Mouse (Mus musculus) spleen, postnatal 10 days (tissue): ENCODE measurements around the gene Acsl5.

Source experiments
- DNase-seq, 2 experiments: peaks; one replicate each; pipeline ENCODE4 v3.0.0; 2021 to 2022; ENCODE audit warnings: low spot score in 2 of 2

Acsl5 gene

DNA sequence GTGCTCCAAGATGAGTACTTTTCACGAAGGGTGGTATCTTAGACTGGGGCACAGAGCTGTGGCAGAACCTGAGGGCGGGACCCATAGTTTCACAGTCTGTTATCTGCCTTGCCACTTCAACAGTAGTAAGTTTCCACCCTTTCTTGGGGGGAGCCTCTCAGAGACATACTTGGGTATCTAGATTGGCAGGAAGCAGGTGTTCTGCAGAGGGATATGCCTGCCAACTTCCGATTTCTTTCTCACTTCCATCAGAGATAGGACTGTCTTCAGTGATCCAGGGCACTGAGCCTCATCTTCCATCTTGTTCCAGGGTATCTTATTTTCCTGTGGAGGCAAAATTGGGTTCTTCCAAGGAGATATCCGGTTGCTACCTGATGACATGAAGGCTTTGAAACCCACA, 32.4 kb downstream of the Acsl5 start:
- peak in 1 of 2 experiments; percentile 53 for DNase-seq

DNA sequence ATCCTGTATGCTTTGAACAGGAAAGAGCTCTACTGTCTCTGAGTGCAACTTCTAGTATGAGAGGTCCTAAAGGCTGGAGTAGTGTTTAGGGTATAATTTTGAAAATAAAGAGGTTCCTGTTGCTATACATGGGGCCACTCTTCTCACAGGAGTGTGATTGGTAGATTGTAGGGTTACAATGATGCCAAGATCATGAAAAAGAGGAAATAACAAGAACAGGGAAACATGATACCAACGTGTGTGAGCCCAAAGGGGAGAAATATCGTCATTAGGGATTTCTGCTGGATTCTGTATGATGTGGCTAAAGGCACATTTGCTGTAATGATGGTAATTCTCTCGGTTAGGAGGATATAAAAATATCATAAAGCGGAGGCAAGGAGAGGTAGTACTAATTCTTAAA, 34.3 kb downstream of the Acsl5 start:
- DNase-seq, result no peak

DNA sequence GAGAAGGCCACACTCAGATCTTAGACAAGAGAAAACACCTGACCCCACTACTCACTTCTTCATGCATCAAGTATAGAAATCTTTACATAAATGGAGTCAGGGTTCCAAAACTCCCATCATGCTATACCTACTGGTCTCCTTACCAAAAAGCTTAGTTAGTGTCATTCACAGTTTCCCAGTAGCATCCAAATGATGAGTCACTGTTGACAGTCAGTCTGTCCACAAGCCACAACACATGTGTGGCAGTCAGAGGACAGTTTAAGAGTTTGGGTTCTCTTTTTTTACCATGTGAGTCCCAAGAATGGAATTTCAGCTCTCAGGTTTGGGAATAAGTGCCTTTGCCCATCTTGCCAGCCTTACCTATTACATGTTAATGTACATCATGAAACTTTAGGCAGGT, 37.2 kb downstream of the Acsl5 start:
- no peak for DNase-seq

DNA sequence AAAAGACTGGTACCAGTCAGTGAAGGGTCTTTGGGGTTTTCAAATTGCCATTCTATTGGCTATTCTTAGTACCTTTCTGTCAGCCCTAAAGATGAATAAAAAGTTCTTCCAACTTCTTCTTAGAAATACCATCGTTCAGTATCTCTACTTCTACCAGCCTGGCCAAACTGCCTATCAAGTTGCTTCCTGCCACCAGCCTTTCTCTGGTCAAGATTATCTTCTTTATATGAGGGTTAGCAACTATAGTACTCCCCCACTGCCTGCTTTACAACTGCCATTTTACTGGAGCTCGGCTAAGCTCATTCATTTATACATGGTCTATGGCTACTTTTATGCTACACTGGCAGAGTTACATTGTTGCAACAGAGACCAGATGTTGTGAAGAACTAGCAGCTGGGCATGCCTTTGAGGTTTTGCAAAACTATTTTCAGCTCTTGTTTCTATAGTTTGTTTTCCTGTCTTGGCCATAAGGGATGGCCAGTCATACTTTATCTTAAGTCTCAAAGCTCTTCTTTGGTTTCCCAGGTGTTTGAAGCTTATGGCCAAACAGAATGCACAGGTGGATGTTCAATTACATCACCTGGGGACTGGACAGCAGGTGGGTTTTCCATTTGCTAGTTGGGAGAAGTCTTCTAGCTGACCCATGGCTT, 39.0 kb downstream of the Acsl5 start:
- no peak for DNase-seq

DNA sequence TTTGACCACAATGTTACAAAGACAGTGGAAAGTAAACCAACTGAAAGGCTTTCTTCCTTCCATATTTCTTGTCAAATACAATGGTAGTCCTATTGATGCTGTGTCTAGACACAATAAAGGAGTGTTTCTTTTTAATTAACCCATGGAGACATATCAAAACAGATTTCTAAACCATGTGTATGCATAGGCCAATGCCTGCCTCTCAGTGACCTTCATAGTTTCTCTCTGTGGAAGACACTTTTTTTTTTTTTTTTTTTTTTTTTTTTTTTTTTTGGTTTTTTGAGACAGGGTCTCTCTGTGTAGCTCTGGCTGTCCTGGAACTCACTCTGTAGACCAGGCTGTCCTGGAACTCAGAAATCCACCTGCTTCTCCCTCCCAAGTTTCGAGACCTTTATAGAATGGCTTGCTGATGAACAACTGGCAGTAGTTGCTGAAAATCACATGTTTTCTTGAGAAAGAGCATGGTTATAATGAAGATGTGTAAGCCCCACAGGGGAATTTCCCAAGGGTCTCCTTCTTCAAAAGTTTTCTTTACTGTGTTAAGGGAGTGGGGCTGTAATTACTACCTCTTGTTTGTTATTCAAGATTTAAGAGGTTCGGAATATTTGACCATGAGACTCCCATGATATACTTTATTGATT, 40.6 kb downstream of the Acsl5 start:
- no peak for DNase-seq

DNA sequence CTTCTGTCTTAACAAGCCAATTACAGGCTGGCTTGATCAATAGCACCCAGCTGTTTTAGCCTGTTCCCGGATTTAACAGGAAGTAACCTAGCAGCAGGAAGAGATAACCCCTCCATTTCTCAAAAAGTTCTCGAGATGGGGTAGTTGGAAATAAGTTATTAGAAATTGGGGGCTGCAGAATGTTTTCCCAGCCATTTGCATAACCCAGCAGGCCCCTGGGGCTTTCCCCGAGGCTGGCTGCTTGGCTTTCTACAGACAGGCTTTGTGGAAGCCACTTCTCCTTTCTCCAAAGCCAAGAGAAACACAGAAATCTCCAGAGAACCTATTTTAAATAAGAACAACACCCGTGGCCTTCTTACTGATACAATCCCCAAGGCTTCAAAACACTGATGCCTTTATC, 41.4 kb downstream of the Acsl5 start:
- no peak for DNase-seq

DNA sequence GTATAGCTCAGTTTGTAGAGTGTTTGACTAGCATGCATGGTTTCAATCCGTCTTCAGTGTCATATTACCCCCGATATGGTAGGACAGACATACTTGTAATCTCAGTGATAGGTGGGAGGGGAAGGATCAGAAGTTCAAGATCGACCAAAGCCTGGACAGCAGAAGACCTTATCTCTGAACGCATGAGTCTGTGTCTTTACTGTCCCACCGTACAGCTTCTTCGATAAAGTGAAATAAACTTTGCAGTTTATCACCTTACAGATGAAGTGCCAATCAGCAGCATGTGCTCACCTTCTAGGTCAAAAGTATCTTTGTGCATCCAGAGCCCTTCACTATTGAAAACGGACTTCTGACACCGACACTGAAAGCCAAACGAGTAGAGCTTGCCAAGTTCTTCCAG, 43.3 kb downstream of the Acsl5 start:
- DNase-seq, result no peak

DNA sequence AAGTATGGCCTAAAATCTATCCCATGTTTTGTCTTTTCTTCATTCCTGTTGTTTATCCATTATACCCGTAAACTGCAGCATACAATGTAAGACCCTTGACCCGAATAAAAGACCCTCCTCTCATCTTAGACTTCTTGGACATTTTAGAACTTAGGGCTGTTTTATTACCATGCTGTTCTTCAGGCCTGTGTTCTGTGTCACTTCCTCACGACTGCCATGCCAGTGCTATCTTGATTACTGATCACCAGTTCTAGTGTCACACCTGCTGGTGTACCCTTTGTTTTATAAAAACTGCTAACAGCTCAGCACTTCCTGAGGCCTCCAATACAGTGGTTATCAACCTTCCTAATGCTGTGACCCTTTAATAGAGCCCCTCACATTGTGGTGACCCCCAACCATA, 43.8 kb downstream of the Acsl5 start:
- DNase-seq, result no peak

DNA sequence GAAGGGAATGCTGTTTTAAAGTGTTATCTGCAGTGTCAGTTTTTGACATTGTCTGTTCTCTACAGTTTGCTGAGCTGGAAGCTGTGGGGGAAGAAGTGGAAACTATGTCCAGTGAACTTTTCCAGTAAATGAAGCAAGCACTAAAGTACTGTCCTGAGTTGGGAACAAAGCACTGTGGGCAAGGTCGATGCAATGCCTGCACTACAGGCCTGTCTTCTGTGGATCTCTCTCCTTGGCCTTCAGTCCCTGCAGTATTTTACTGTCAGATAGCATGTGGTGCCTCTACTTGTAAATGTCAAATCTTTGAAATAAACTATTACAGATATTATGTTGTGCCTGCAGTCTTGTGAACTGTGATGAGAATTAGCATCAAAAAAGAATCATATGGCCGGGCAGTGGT, 44.6 kb downstream of the Acsl5 start:
- DNase-seq, result no peak

DNA sequence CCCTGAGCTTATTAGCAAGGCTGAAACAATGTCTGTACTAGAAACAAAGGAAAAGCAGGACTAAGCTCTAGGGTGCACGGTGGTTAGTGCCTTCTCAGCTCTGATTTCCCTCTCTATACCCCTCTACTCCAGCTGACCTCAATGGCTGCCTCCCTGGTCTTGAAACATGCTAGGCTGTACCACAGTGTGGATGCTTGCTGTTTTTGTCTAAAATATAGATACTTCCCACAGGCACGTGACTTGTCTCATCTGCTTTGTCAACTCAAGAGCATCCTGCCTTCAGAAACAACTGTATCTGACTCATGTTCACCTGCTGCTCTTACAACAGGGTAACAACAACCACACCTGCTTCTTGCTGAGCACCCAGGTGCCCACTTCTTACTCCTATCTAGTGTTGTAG, 45.8 kb downstream of the Acsl5 start:
- no peak for DNase-seq

DNA sequence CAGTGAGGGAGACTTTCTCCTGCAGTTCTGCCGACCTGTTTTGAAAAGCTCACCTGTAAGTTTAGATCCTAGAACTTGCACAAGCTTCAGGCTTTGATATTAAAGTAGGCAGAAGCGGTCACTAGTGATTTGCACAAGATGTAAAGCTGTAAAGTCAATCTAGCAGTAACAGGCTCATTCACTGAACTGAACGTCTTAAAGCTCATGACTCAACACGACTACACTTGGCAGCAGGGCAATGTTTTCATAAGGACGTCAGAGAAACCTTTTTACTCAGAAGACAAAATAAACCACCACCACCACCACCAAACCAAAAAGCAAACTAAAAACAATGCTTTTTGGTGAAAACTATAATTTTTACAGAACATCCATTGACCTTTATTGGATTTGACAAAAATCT, 46.2 kb downstream of the Acsl5 start:
- no peak for DNase-seq

DNA sequence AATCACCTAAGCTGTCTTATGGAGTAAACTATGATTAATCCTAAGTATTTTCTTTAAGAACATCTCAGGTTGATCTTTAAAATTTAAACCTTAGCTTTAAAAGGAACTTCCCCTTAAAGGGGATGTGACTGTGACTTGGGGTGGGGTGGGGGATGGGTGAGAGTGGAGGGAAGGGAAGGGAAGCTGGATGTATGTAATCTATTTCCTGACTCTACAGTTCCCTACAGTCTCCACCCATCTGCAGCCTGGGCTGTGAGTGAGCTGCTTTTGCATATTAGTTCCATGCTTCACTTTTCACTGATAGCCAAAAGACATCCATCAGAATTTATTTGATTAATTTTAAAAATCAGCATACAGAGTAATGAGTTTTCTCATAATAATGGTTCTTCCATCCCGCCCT, 47.6 kb downstream of the Acsl5 start:
- no peak for DNase-seq

DNA sequence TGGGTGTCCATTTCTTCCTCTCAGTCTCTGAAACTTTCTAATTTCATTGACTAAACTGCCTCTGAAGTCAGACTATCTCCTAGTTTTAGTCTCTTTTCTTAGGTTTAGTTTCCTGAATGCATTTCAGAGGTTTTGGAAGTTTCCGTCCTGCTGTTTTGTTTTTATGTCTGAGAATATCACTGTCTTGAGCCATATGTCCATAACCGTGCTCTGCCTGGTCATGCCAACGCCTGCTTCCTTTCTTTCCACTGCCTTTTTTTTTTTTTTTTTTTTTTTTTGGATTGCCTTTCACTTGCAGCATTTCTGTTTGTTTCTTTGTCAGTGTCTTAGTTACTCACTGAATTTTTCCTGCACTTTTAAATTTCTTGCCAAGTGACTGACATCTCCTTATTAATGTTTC, 48.8 kb downstream of the Acsl5 start:
- no peak for DNase-seq

DNA sequence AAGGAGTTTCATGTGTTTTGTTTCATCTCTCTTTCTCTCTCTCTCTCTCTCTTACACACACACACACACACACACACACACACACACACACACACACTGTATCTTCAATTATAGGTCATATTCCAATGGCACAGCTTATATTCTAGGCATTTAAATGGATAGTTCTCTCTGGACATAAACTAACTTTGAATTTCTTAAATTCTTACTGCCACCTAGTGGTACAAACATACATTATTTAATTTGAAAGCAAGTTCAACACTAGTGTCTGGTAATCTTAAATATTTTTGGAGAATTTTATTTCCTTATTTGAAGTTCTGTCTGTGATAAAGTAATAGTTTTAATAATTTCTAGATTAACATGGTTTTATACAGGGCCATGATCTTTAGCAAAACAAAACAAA, 53.3 kb downstream of the Acsl5 start:
- DNase-seq, result no peak

DNA sequence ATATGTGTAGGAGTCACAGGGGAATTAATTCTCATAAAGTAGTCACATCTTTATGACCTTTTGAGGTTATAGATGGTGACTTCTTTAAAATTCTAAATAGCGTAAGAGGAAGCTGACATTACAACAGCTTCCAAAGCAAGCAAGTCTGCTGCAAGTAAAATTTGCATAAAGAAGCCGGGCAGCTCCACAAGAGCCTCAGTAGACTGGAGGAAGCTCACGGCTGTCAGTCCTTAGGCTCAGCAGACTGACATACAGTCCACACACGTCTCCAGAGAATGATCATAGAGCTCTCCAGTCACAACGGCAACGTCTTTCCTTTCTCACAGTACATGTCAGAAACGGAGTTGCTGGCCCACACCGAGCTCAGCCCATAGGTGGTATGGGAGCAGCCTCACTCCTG, 60.1 kb downstream of the Acsl5 start:
- DNase-seq, result no peak

DNA sequence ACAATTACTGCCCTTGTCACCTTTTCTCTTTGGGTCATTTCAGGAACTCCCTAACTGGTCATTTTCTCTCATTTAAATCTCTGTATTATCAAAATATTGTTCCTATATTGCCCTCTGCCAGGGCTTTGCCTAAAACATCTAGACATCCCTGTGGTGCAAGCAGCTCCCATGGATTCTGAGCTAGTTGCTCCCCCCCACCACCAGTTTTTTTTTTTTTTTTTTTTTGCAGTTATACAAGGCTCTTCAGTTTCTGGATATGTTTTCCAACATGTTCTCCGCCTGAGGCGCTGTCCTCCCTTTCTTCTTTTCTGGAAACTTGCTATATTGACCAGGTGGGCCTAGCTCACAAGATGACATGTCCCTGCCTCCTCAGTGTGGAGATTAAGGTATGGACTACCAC, 61.9 kb downstream of the Acsl5 start:
- DNase-seq, result no peak

DNA sequence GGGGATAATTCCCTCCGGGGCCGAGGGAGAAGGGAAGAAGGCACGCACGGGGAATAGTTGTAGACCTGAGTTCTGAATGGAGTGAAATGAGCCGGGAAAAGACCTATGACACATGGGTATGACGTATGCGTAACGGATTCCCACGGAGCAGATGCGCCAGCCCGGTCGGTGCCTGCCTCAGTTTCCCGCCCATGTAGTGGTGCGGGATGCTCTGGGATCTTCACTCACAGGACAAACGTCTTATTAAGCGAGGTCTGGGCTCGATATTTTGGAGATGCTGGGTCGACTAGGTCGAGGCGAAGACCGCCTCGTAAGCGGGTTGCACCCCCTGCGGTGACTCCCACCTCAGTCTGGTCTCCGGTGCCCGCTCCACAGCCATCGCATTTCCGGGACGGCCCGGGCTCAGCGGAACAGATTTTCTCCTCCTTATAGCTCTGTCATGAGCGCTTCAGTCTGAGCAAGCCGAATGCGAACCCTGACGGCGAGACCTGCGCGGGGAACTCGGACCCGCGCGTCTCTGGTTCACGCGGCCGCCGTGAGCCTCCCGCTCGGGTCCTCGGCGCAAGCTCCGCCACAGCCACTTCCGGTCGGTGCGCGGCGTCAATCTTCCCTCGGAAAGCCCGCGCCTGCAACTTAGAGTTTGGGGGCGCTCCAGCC, 63.8 kb downstream of the Acsl5 start, which contains the start of gene Zdhhc6:
TSS of gene Zdhhc6 (minus strand) at position 581 of the 657 bp plus-strand sequence.
- peak; percentile 90 to 91 for DNase-seq

DNA sequence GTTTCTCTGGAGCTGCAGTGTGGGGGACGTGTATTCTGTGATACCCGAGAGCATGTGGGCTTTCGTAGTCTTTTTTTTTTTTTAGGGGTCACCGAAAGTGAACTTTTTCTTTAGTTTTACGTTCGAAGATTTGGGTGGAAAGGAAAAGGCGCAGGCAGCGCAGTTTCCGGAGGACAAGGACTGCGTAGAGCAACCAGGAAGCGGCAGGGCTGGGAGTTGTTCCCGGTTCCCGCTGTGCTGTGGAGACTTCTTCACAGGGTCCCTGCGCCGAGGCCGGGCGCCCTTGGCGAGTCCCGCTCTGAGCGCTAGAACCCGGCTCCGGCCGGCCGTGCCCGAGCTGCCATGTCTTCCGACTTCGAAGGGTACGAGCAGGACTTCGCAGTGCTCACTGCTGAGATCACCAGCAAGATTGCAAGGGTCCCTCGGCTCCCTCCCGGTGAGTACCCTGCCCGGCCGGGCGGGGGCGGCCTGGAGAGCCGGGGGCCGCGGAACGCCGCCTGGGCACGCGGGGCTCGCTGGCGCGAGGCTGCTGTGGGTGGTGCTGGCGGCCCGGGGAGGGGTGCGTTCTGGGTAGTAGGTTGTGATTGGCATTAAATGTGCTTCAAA, 64.5 kb downstream of the Acsl5 start, which contains the start of gene Vti1a:
TSS of gene Vti1a (plus strand) at position 187 of the 606 bp plus-strand sequence.
- peak; percentile 86 to 90 for DNase-seq

DNA sequence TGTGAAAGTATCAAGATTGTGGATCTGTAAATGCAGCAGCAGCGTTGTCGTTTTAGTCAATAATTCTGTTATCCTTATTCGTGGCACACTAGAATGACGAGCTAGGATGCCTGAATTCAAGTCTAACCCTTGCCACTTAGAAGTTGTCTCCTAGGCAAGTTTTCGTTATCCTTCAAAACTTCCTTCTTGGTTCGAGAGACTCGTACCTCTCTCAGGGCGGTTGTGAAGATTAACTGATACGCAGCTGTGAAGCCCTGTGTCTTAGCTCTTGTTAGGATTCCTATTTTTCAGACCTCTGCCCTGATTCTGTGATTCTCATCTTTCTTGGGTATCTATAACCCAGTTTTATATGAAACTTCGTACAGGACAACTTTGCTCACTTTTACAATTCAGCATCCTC, 65.2 kb downstream of the Acsl5 start:
- no peak for DNase-seq

DNA sequence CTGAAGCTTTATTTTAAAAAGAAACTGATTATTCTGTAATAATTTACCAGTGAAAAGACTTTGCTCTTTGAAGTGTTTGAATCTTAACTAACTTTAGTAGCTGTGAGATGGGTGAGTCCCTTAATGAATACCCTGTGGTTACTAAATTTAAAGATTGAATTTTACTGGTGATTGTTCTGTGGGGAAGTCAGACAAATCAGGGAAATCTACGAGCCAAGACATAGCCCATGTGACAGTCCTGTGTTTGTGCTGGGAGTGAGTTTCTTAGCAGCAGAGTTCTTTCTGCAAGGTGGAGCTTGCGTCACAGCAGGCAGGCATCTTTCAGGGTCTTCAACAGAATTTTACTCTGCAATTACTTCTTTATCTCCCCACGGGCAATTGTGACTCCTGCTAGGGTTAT, 67.3 kb downstream of the Acsl5 start:
- DNase-seq, result no peak

DNA sequence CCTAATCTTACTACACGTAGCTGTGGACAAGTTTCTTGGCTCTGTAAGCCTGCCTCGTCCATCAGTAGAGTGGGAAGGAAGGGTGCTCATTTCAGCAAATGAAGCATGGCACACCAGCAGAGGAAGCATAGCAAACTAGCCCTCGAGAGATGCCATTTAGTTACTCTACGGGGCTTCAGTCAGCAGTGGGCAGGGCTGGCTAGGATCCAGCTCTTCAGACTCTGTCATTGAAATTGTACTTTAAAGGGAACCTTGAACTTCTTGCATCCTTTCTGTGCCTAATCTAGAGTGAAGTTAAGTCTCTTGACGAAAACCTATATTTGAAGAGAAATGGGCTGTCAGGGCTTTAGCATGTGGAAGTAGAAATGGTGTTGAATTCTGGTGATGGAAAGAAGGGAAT, 67.8 kb downstream of the Acsl5 start:
- DNase-seq, result no peak

DNA sequence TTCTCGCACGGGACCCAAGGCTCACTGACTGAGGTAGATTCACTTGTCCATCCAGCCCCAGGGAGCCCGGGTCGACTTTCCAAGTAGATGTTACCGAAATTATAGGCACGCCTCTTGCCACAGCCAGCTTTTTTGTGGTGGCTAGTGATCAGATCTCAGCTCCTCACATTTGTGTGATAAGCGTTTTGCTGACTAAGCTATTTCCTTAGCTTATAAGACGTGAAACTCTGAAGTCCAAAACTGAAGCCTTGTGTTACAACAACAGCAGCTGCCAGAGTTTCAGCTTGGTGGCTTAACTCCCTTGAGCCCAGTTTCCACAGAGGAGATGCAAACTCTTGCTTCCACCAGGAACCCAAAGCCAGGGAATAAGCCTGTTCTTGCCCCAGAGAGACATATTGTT, 70.9 kb downstream of the Acsl5 start:
- DNase-seq, result no peak

DNA sequence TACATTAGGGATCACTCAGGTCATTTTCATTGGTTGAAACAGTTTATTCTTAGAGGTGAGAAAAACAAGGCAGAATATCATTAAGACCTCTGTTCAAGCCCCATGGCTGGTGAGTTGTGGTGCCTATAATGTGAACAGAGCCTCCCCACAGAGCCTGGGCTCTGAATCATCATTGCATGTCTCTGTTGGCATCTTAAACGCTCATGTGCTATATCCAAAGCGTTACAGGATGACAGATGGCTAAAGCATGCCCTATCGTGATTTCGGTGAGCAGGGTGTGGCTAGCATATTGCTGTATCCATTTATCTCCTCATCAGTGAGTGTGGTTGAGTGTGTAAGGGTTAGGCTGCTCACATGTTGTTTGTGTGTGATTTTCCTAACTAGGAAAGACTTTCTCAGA, 75.8 kb downstream of the Acsl5 start:
- no peak for DNase-seq
